Mouse (Mus musculus): ENCODE measurements at regions not wholly inside any gene's neighbourhood (a gene's known extent, or its start where the extent isn't known, plus 50 kb on each side); places are given as distances from the start of the nearest gene placed in this dataset.
A peak's percentile ranks its signal among the peaks of the same experiment; 100 is the strongest.

DNA sequence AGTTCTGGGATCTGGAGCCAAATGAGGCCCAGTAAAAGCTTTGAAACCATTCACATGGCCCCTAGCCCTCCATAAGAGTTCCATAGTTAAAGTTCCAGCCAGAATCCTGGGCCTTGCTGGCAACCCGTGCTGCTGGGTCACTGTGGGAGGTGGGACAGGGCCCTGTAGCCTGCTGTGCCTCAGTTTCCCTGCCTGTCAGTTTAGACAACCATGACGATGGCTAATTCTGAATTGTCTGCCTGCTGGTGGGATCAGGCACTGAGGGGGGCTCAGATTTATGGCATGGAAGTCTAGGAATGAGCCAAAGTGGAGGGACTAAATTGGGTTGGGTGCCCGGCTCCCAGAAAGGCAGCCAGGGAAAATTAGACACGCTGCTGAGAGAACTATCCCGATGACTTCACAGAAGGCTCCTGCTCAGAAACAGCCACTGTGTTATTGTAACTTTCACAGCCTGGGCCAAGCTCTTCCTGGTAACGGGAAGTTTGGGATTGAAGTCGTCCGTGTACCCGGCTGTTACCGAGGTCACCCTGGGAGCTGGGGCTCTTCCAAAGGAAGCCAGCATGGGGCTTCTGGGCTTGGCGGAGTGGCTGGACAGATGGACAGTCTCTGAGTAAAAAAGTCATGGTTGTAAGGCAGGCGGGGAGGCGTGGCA, 110.2 kb downstream of the Zfp36l1 start:
- Histone ChIP-seq H3K4me2 (no peak overlapping the region), H3K36me3 (replicated peaks) (no peaks in the 10 kb centered on the region), H3K27ac (replicated peaks) (no peak overlapping the region), H3K9ac (no peak overlapping the region), H3K4me3 (replicated peaks) (no peak overlapping the region), H3K9me3 (replicated peaks) (no peaks in the 10 kb centered on the region), H3K27me3 (no peaks in the 10 kb centered on the region), H3K4me1 (replicated peaks) (peaks cover 11% of the 10 kb centered on the region)
- no peak for ATAC-seq (ENCODE audit: insufficient read depth)
- 84% methylated on average over 13 of the region's 13 CpGs for WGBS (ENCODE audit: insufficient replicate concordance)

DNA sequence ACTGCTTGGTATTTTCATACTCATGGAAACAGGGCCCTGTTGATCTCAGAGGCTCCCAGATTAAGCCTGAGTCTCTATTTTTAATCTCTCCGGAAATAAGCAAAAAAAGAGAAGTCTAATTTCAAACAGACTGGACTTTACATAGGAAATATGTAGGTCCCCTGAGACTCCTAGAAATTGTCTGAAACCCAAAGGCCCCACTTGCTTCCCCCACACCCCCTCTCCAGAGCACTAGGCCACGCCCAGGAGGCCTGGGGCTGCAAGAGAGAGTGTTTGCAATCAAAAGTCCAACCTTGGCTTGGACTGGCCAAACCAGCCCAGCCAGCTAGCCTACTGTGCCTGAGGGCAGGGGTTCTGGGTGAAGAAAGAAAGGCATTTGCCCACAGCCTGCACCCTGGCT, 111.0 kb downstream of the Zfp36l1 start:
- no peak overlapping the region for H3K4me2 ChIP-seq
- no peak for ATAC-seq (ENCODE audit: insufficient read depth)
- H3K4me3 ChIP-seq (replicated peaks) = no peak overlapping the region
- no peaks in the 10 kb centered on the region for H3K36me3 ChIP-seq (replicated peaks)
- no peaks in the 10 kb centered on the region for H3K27me3 ChIP-seq
- no peak overlapping the region for H3K27ac ChIP-seq (replicated peaks)
- H3K9ac ChIP-seq = no peak overlapping the region
- peaks cover 11% of the 10 kb centered on the region for H3K4me1 ChIP-seq (replicated peaks)
- H3K9me3 ChIP-seq (replicated peaks) = no peaks in the 10 kb centered on the region
- 24% methylated on average over 2 of the region's 2 CpGs for whole genome bisulfite sequencing (ENCODE audit: insufficient replicate concordance)

DNA sequence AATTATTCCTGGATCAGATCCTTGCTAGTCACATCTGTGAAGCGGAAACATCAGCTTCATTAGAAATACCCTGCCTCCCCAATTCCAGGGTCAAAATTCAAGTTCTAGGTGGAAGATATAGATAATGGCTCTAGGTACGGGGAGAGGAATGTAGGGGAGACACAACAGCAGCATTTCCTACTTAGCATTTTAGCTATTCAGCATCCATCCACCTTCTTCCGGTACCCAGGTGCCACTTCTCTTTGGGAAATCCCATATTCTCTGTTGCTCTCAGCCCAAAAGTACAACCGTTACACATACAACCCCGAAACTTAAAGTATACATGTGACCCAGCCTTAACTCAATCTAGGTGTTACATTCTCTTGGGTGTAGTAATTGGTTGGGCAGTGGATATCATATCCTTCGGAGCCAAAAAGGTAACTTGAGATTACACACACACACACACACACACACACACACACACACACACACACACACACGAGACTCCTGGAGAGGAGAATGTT, 112.9 kb downstream of the Zfp36l1 start:
- no peaks in the 10 kb centered on the region for H3K9me3 ChIP-seq (replicated peaks)
- no peaks in the 10 kb centered on the region for H3K36me3 ChIP-seq (replicated peaks)
- no peak overlapping the region for H3K9ac ChIP-seq
- H3K27me3 ChIP-seq = no peaks in the 10 kb centered on the region
- 71% methylated on average over 7 of the region's 7 CpGs for WGBS (ENCODE audit: insufficient replicate concordance)
- H3K27ac ChIP-seq (replicated peaks) = no peak overlapping the region
- no peak overlapping the region for H3K4me3 ChIP-seq (replicated peaks)
- ATAC-seq (ENCODE audit: insufficient read depth) = no peak
- H3K4me2 ChIP-seq = no peak overlapping the region
- peaks cover 12% of the 10 kb centered on the region for H3K4me1 ChIP-seq (replicated peaks)

DNA sequence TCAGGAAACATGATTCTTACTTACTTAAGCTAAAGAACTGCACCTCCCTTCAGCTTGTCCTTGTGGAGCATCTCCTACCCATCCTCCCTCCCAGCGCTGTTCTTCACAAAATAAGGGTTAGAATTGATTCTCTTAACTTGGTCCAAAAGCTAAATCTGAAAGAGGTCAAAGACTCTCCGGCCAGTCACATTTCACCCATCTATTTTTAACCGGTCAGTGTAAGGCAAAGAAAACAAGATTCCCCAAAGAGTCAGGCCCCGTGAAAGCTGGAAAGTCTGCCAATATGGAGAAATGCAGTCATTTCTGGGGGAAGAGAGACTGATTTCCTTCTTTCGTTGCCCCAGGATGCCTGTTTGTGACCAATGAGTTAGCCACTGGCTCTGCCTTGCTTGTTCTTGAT, 114.0 kb downstream of the Zfp36l1 start:
- WGBS (ENCODE audit: insufficient replicate concordance) = 71% methylated on average over 5 of the region's 5 CpGs
- Histone ChIP-seq H3K9me3 (replicated peaks) (no peaks in the 10 kb centered on the region), H3K4me1 (replicated peaks) (peaks cover 23% of the 10 kb centered on the region), H3K27me3 (no peaks in the 10 kb centered on the region), H3K4me2 (no peak overlapping the region), H3K9ac (no peak overlapping the region), H3K4me3 (replicated peaks) (no peak overlapping the region), H3K36me3 (replicated peaks) (no peaks in the 10 kb centered on the region), H3K27ac (replicated peaks) (no peak overlapping the region)
- ATAC-seq (ENCODE audit: insufficient read depth) = no peak

DNA sequence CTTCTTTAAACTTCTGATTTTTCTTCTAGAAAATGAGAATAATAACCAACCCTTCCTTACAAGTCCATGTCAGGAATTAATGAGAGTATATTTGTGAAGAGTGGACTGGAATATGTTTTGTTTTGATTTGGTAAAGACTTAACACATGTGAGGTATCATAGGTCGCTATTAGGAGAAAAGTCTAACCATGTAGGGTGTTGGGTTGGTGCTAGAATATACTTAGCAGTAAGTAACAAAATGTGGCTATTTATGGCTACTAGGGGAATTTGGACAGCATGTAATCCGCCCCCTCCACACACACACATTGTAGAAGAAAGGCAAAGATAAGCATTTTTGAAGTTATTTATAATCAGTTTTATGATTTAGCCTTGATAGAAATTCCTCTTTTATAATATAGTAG, 114.5 kb downstream of the Zfp36l1 start:
- H3K4me1 ChIP-seq (replicated peaks) = peaks cover 28% of the 10 kb centered on the region
- 54% methylated on average over 2 of the region's 2 CpGs for WGBS (ENCODE audit: insufficient replicate concordance)
- no peaks in the 10 kb centered on the region for H3K27me3 ChIP-seq
- no peak overlapping the region for H3K9ac ChIP-seq
- no peak overlapping the region for H3K27ac ChIP-seq (replicated peaks)
- no peak overlapping the region for H3K4me2 ChIP-seq
- H3K36me3 ChIP-seq (replicated peaks) = no peaks in the 10 kb centered on the region
- H3K9me3 ChIP-seq (replicated peaks) = no peaks in the 10 kb centered on the region
- no peak for ATAC-seq (ENCODE audit: insufficient read depth)
- no peak overlapping the region for H3K4me3 ChIP-seq (replicated peaks)

DNA sequence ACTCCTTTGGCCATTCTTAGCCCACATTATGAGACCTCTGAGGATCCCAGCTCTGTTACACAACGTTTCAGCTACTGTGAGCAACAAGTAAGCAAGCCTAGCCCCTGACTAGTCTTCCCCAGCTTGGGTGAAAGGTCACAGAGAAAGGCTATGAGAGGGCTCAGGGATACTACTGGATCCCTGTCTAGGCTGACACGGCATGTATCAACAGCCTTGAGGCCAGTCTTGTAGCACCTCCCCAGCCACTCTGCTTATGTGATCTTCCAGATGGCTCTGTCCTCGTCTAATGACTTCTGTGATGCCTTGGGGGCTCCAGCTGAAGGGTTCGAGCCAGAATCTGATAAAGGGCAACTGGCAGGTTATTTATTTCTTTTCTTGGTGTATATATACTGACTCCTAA, 115.6 kb downstream of the Zfp36l1 start:
- Histone ChIP-seq H3K4me2 (no peak overlapping the region), H3K9me3 (replicated peaks) (no peaks in the 10 kb centered on the region), H3K4me3 (replicated peaks) (no peak overlapping the region), H3K36me3 (replicated peaks) (no peaks in the 10 kb centered on the region), H3K27ac (replicated peaks) (no peak overlapping the region), H3K9ac (no peak overlapping the region), H3K4me1 (replicated peaks) (peaks cover 26% of the 10 kb centered on the region), H3K27me3 (no peaks in the 10 kb centered on the region)
- no peak for ATAC-seq (ENCODE audit: insufficient read depth)
- 56% methylated on average over 4 of the region's 4 CpGs for WGBS (ENCODE audit: insufficient replicate concordance)

DNA sequence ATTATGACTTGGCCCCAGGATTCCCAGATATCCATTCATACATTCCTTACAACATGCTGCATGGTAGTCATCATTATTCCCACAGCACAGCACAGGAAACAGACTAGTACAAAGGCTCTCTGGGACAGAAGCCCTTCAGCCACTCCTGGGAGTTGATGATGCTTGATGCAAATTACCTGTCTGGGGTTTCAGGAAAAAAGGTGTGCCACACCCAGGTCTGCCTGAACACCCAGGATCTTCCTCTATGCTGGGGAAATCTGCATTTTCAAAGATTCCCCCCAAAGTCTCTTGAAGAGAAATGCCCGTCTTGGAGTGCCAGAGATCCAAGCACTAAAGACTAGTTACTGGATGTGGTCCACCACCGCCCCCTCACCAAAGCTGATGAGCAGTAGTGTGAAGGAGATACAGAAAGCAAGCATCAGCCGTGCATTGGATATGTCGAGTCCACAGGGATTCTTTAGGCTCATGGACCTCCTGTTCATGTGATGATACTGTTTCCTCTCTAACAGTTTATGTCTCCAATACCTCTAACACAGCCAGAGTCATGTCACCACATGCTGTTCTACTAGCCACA, 117.2 kb downstream of the Zfp36l1 start:
- 68% methylated on average over 4 of the region's 4 CpGs for WGBS (ENCODE audit: insufficient replicate concordance)
- H3K9me3 ChIP-seq (replicated peaks) = no peaks in the 10 kb centered on the region
- H3K4me2 ChIP-seq = no peak overlapping the region
- ATAC-seq (ENCODE audit: insufficient read depth) = no peak
- H3K27me3 ChIP-seq = no peaks in the 10 kb centered on the region
- no peak overlapping the region for H3K9ac ChIP-seq
- no peaks in the 10 kb centered on the region for H3K36me3 ChIP-seq (replicated peaks)
- H3K4me3 ChIP-seq (replicated peaks) = no peak overlapping the region
- no peak overlapping the region for H3K27ac ChIP-seq (replicated peaks)
- H3K4me1 ChIP-seq (replicated peaks) = peaks cover 18% of the 10 kb centered on the region

DNA sequence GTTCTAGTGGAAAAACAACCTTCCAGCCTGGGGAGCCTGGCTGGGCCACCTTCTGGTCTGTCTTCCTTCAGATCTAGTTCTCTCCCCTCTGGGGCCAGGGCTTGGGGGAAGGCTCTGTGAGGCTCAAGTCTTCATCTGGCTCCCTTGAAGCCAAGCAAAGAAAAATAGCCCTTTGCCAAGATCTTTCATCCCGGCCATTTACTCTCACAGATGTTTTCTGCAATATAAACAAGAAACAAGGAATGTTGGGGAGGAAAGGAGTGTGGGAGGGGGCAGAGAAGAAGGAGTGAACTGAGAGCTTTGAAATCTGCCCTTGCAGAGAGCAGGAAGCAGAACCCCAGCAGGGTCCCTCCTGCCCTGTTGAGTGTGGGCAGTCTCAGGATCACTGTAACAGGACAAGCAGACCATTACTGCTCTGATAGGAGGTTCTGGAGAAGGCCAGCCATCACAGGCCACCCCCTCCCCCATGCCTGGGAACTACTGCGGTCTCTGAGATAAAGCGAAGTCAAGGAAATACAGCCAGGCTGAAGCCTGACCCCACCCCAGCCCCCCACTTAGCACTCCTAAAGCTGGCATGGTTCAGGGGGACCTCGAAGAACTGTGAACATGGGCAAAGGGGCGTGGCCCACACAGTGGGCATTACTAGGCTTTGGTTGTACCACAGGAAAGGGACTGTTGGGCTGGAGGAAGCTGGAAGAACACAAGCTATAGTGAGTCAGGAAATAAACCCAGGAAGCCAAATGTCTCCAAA, 118.8 kb downstream of the Zfp36l1 start:
- peaks cover 32% of the 10 kb centered on the region for H3K4me1 ChIP-seq (replicated peaks)
- H3K27me3 ChIP-seq = no peaks in the 10 kb centered on the region
- no peak overlapping the region for H3K9ac ChIP-seq
- H3K4me3 ChIP-seq (replicated peaks) = no peak overlapping the region
- no peak overlapping the region for H3K4me2 ChIP-seq
- ATAC-seq (ENCODE audit: insufficient read depth) = peak; percentile 74
- H3K27ac ChIP-seq (replicated peaks) = peak overlapping the region; percentile 10; the same call in 1 of the 2 replicates
- no peaks in the 10 kb centered on the region for H3K36me3 ChIP-seq (replicated peaks)
- 14% methylated on average over 5 of the region's 5 CpGs for WGBS (ENCODE audit: insufficient replicate concordance)
- no peaks in the 10 kb centered on the region for H3K9me3 ChIP-seq (replicated peaks)

DNA sequence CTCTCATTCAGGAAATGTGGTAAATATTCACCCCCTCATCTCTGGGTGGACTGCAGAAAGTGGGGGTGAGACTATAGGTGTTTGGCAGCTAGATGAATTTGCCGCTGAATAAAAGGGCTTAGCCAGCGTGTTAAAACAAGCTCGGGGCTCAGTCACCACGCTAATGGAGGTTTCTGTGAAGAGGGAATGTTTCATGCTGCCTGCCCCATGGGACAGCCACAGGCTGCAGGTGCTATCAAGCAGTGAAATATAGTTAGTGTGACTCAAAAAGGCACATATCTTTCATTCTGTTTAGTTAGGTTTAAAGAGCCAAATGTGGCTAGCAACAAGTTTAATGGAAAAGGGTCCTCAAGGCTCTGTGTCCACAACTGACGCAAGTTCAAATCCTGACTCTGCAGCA, 121.5 kb downstream of the Zfp36l1 start:
- ATAC-seq (ENCODE audit: insufficient read depth) = no peak
- H3K4me2 ChIP-seq = no peak overlapping the region
- no peak overlapping the region for H3K27ac ChIP-seq (replicated peaks)
- no peaks in the 10 kb centered on the region for H3K36me3 ChIP-seq (replicated peaks)
- H3K4me3 ChIP-seq (replicated peaks) = no peak overlapping the region
- no peaks in the 10 kb centered on the region for H3K27me3 ChIP-seq
- 74% methylated on average over 5 of the region's 5 CpGs for WGBS (ENCODE audit: insufficient replicate concordance)
- H3K9me3 ChIP-seq (replicated peaks) = no peaks in the 10 kb centered on the region
- peaks cover 59% of the 10 kb centered on the region for H3K4me1 ChIP-seq (replicated peaks)
- no peak overlapping the region for H3K9ac ChIP-seq

DNA sequence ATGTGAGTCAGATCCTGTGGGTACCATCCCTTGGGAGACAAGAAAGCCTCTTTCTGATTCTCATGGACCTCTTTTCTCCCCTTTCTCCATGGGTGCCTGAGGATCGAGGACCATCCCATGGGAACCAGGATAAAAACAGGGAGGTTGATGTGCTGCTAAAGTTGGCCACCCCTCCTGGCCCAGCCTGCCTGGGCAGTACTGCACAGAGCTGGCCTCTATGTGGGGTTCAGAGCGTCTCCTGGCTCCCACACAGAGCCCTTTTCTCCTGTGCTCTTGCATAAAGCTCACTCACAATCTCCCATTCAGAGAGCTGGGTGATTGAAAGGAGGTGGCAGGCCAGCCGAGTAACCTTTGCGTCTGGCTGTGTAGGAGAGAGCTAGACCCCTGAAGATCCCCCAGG, 122.1 kb downstream of the Zfp36l1 start:
- H3K27me3 ChIP-seq = no peaks in the 10 kb centered on the region
- no peak overlapping the region for H3K27ac ChIP-seq (replicated peaks)
- no peak overlapping the region for H3K9ac ChIP-seq
- H3K4me1 ChIP-seq (replicated peaks) = peaks cover 65% of the 10 kb centered on the region
- no peaks in the 10 kb centered on the region for H3K36me3 ChIP-seq (replicated peaks)
- no peak overlapping the region for H3K4me2 ChIP-seq
- no peak overlapping the region for H3K4me3 ChIP-seq (replicated peaks)
- no peak for ATAC-seq (ENCODE audit: insufficient read depth)
- no peaks in the 10 kb centered on the region for H3K9me3 ChIP-seq (replicated peaks)
- 71% methylated on average over 4 of the region's 4 CpGs for WGBS (ENCODE audit: insufficient replicate concordance)

DNA sequence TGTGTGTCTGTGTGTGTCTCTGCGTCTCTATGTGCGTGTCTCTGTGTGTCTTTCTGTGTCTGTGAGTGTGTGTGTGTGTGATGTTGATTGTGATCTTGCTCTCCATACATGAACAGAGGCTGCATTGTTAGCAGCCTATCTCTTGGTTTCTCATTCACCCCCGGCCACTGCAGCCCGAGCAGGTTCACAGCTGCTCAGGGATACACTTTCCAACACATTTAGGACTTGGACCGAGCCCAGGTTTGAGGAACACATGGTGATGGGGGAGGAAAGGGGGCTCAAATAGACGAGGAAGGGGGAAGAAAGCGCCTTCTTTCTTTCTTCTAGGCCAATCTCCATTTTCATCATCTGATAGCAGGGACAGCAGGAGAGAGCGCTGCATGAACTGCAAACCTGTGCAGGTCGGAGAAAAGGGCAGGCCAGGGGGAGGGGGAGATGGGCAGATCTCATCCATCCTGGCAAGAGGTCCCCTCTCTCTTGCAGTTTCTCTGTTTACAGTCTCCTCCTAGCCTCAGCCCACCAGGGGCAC, 123.2 kb downstream of the Zfp36l1 start:
- Histone ChIP-seq H3K36me3 (replicated peaks) (no peaks in the 10 kb centered on the region), H3K4me3 (replicated peaks) (no peak overlapping the region), H3K27ac (replicated peaks) (peak overlapping the region; percentile 89), H3K27me3 (no peaks in the 10 kb centered on the region), H3K4me2 (no peak overlapping the region; the same call in 1 of the 2 replicates), H3K9ac (no peak overlapping the region), H3K4me1 (replicated peaks) (peaks cover 71% of the 10 kb centered on the region), H3K9me3 (replicated peaks) (no peaks in the 10 kb centered on the region)
- ATAC-seq (ENCODE audit: insufficient read depth) = no peak
- 60% methylated on average over 9 of the region's 9 CpGs for WGBS (ENCODE audit: insufficient replicate concordance)

Measured in liver, embryonic 15.5 days (tissue).